Mouse (Mus musculus) small intestine, adult 2 months (tissue): ENCODE measurements around the gene Slc5a3.

Source experiments
- CTCF ChIP-seq: fragments of 200-500 bp; IDR thresholded peaks from 2 replicates; pipeline ENCODE4 v1.5.1; 2012; ENCODE audit warnings: low read depth, mild to moderate bottlenecking, control low read depth, inconsistent platforms, low read length, moderate library complexity, mixed read lengths; ENCODE audit not compliant: insufficient replicate concordance, insufficient read length; ENCODE audit errors: extremely low read depth
- POLR2A ChIP-seq: fragments of 200-500 bp; IDR thresholded peaks from 2 replicates; pipeline ENCODE4 v1.6.1; 2012; ENCODE audit warnings: low read depth, mild to moderate bottlenecking, control low read depth, inconsistent platforms, low read length, moderate library complexity

GRCm38 (mm10) chr16:92107346-92107745 is 49.2 kb downstream of the Slc5a3 start:
- no peak for TF ChIP-seq CTCF
- no peak for TF ChIP-seq POLR2A
